Mouse (Mus musculus) liver, embryonic 15.5 days (tissue): ENCODE results near the gene Ddx4. TPM values are rescaled to one million over a fixed set of nuclear protein-coding genes. Genes with fewer than 3 reads are reported as not detected.
A peak's percentile ranks its signal among the peaks of the same experiment; 100 is the strongest.

Experiments
- ATAC-seq: fragments of 200-750 bp; cut with Nextera tagmentation; 2 replicates; pipeline ENCODE4 v1.8.0; 2017; ENCODE audit warnings: moderate number of reproducible peaks, mild to moderate bottlenecking, moderate library complexity; ENCODE audit not compliant: insufficient read depth
- H3K27ac ChIP-seq: fragments of 300-500 bp; sonication (generic); replicated peaks from 2 replicates; pipeline ENCODE4 v1.5.1; 2015; ENCODE audit warnings: mild to moderate bottlenecking, inconsistent platforms
- H3K27me3 ChIP-seq: fragments of 300-500 bp; sonication (generic); 2 replicates; pipeline ENCODE4 v1.6.1; 2015; ENCODE audit warnings: mild to moderate bottlenecking, inconsistent platforms
- H3K36me3 ChIP-seq: fragments of 300-500 bp; sonication (generic); replicated peaks from 2 replicates; pipeline ENCODE4 v1.6.1; 2015; ENCODE audit warnings: moderate library complexity, mild to moderate bottlenecking, inconsistent platforms
- H3K4me1 ChIP-seq: fragments of 300-500 bp; sonication (generic); replicated peaks from 2 replicates; pipeline ENCODE4 v1.6.1; 2015; ENCODE audit warnings: inconsistent platforms
- H3K4me2 ChIP-seq: fragments of 300-500 bp; sonication (generic); 2 replicates; pipeline ENCODE4 v1.6.1; 2015; ENCODE audit warnings: moderate library complexity, mild to moderate bottlenecking, inconsistent platforms
- H3K4me3 ChIP-seq: fragments of 300-500 bp; sonication (generic); replicated peaks from 2 replicates; pipeline ENCODE4 v1.5.1; 2015; ENCODE audit warnings: mild to moderate bottlenecking, inconsistent platforms
- H3K9ac ChIP-seq: fragments of 300-500 bp; sonication (generic); 2 replicates; pipeline ENCODE4 v1.6.1; 2015; ENCODE audit warnings: moderate library complexity, mild to moderate bottlenecking, inconsistent platforms
- H3K9me3 ChIP-seq: fragments of 300-500 bp; sonication (generic); replicated peaks from 2 replicates; pipeline ENCODE4 v1.6.1; 2016; ENCODE audit warnings: inconsistent platforms
- WGBS: fragments of 180-500 bp; shearing (Covaris S2); methylation state at CpG from one replicate; pipeline ENCODE4 v1.1.7; 2015; ENCODE audit warnings: mixed read lengths; ENCODE audit not compliant: insufficient replicate concordance; 5-methylcytosine and 5-hydroxymethylcytosine counted together
- polyA plus RNA-seq: library from polyadenylated mRNA; unstranded; fragments of >200 nt; fragmentation: Nextera tagmentation; extraction: Ambion mirVana; gene quantifications from 2 replicates; pipeline ENCODE4 v1.2.1, GENCODE M21; 2015

Ddx4 gene
- polyA plus RNA-seq, result 0.23 and 0.33 TPM in 2 replicates

GRCm38 (mm10) chr13:112652205-112652604 lies at the start of gene Ddx4:
Gene Ddx4, minus strand, starts transcription at chr13:112652475.
- no peak within 1 kb of the TSS for H3K4me3 ChIP-seq
- WGBS, result 80% methylated on average over 45 of the region's 45 CpGs
- H3K4me1 ChIP-seq, result no peaks in the 10 kb centered on the region
- no peaks in the 10 kb centered on the region for H3K36me3 ChIP-seq
- no peak within 1 kb of the TSS for H3K27ac ChIP-seq
- H3K27me3 ChIP-seq, result no peaks in the 10 kb centered on the region
- H3K9me3 ChIP-seq, result no peaks in the 10 kb centered on the region; the same call in 1 of the 2 replicates
- no peak for ATAC-seq
- no peak within 1 kb of the TSS for H3K4me2 ChIP-seq
- no peak within 1 kb of the TSS for H3K9ac ChIP-seq

DNA sequence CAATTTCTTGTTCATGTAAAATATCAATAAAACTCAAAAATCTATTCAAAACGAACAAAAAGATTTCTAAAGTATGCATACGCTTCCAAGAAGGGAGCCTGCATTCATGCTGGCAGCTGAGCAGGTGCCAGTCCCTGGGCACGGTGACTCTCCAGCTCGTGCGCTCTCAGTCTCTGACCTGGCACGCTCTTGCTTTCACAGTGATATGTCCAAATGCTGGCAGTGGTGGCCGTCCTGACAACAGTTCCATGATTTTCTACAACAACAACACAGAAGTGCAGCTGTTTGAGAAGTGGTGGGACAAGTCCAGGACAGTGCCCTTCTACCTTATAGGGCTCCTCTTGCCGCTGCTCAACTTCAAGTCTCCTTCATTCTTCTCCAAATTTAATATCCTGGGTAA lies 49.0 kb upstream of the Ddx4 start:
- Histone ChIP-seq H3K9ac (no peak overlapping the region), H3K4me2 (no peak overlapping the region), H3K27ac (no peak overlapping the region), H3K4me3 (no peak overlapping the region), H3K4me1 (no peaks in the 10 kb centered on the region), H3K36me3 (peaks cover 33% of the 10 kb centered on the region), H3K27me3 (no peaks in the 10 kb centered on the region), H3K9me3 (no peaks in the 10 kb centered on the region)
- ATAC-seq, result no peak
- WGBS, result 82% methylated on average over 8 of the region's 8 CpGs

DNA sequence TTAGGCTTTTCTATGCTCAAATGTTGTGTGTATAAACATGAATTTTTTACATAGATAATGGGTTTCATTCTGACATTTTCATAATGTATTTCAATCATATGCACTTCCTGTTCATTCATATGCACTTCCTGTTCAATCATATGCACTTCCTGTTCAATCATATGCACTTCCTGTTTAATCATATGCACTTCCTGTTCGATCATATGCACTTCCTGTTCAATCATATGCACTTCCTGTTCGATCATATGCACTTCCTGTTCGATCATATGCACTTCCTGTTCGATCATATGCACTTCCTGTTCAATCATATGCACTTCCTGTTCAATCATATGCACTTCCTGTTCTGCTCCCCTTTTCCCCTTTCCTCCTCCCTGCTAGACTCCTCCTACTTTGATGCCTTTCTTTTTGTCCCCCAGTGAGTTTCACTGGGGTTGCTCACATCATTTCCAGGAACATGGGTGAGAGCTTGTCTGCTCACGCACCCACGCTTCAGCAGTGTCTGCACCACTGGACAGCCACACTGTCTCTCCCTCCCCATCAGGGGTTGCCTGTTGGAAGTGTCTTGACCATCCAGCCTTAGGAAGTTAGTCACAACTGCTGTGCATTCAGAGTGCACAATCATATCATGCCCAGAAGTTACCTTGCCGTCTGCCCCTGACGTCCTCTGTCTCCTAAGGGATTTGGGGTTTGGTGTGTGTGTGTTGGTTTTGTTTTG lies 43.4 kb upstream of the Ddx4 start:
- no peak overlapping the region for H3K27ac ChIP-seq
- peaks cover 9% of the 10 kb centered on the region for H3K4me1 ChIP-seq
- no peaks in the 10 kb centered on the region for H3K9me3 ChIP-seq
- no peaks in the 10 kb centered on the region for H3K27me3 ChIP-seq
- H3K9ac ChIP-seq, result no peak overlapping the region
- no peak overlapping the region for H3K4me3 ChIP-seq
- no peak overlapping the region for H3K4me2 ChIP-seq
- H3K36me3 ChIP-seq, result peaks cover 41% of the 10 kb centered on the region
- 80% methylated on average over 8 of the region's 8 CpGs for WGBS
- no peak for ATAC-seq

DNA sequence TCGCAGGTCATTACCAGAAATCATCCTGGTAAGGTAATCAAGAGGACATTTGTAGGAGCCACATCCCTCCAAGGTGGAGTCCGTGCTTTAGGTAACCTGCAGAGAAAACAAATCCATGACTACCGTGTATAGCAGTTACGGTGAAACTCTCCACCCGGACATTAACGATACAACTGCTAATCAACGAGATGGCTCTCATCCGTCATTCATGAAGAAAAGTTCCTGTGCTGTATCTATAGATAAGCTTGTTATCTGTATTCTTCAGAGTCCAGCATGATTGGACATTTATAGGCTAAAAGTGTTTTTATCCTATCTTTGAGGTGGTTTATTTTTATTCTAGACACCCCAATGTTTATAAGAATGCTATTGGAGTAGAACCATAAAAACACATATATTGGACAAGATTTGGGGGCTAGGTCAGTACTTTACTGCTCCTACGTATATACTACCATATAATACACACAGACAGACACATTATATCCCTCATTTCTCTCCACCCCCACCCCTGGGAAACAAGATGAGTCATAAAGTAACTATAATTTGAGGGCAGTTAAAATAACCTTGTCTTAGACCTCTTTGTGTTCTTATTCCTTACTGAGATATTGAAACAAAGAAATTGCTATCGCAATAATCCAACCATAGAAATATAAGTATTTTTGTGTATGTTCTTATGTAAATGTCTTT lies 40.7 kb upstream of the Ddx4 start:
- H3K27ac ChIP-seq, result 0 out of 2 replicates have a peak overlapping the region, but pooled peaks have one; percentile 19
- peak; percentile 83 for ATAC-seq
- H3K27me3 ChIP-seq, result no peaks in the 10 kb centered on the region
- H3K36me3 ChIP-seq, result peaks cover 27% of the 10 kb centered on the region
- peaks cover 9% of the 10 kb centered on the region for H3K4me1 ChIP-seq
- 41% methylated on average over 10 of the region's 10 CpGs for WGBS
- H3K4me2 ChIP-seq, result no peak overlapping the region
- H3K9ac ChIP-seq, result no peak overlapping the region
- no peak overlapping the region for H3K4me3 ChIP-seq
- no peaks in the 10 kb centered on the region for H3K9me3 ChIP-seq

- no peaks in the 10 kb centered on the region for H3K27me3 ChIP-seq
- H3K4me3 ChIP-seq, result no peak overlapping the region
- H3K9me3 ChIP-seq, result no peaks in the 10 kb centered on the region
- no peak overlapping the region for H3K9ac ChIP-seq
- 0 out of 2 replicates have a peak, but pooled peaks have one; percentile 24 for ATAC-seq
- peaks cover 11% of the 10 kb centered on the region for H3K36me3 ChIP-seq
- no peak overlapping the region for H3K4me2 ChIP-seq
- peak overlapping the region; percentile 34; the same call in 1 of the 2 replicates for H3K27ac ChIP-seq
- peaks cover 5% of the 10 kb centered on the region for H3K4me1 ChIP-seq
- WGBS, result 36% methylated on average over 2 of the region's 2 CpGs
Measured at GRCm38 (mm10) chr13:112686155-112686554, 33.9 kb upstream of the Ddx4 start.

GRCm38 (mm10) chr13:112683970-112684369 lies 31.7 kb upstream of the Ddx4 start:
- 80% methylated on average over 6 of the region's 6 CpGs for WGBS
- peaks cover 4% of the 10 kb centered on the region; the same call in 1 of the 2 replicates for H3K36me3 ChIP-seq
- no peak for ATAC-seq
- H3K4me1 ChIP-seq, result peaks cover 5% of the 10 kb centered on the region
- H3K4me2 ChIP-seq, result no peak overlapping the region
- H3K27ac ChIP-seq, result no peak overlapping the region
- no peaks in the 10 kb centered on the region for H3K9me3 ChIP-seq
- no peaks in the 10 kb centered on the region for H3K27me3 ChIP-seq
- H3K9ac ChIP-seq, result no peak overlapping the region
- no peak overlapping the region for H3K4me3 ChIP-seq

DNA sequence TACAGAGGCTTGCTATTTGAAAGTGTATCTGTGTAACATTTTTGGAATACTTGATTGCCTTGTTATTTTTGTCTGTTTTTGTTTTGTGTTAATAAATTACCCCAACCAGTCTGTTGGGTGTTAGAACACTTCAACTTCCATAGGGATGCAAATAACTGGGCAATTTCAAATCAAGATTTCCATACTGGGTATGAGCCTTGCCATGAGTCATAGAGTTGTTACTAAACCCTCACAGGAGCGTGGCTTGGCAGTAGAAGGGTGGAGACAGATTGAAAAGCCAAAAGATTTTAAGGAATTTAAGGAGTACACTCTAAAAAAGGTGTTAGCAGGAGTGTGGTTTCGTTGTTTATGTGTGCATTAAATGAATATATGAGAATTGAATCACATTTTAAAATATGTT lies 31.0 kb upstream of the Ddx4 start:
- no peak overlapping the region for H3K4me3 ChIP-seq
- H3K27ac ChIP-seq, result no peak overlapping the region
- peaks cover 9% of the 10 kb centered on the region for H3K36me3 ChIP-seq
- H3K9ac ChIP-seq, result no peak overlapping the region
- H3K4me2 ChIP-seq, result no peak overlapping the region
- ATAC-seq, result no peak
- no peaks in the 10 kb centered on the region for H3K27me3 ChIP-seq
- H3K4me1 ChIP-seq, result peaks cover 5% of the 10 kb centered on the region
- H3K9me3 ChIP-seq, result no peaks in the 10 kb centered on the region
- WGBS, result 78% methylated on average over 2 of the region's 2 CpGs

- no peak overlapping the region for H3K9ac ChIP-seq
- H3K4me2 ChIP-seq, result no peak overlapping the region
- H3K4me1 ChIP-seq, result peaks cover 11% of the 10 kb centered on the region
- WGBS, result 80% methylated on average over 4 of the region's 4 CpGs
- no peaks in the 10 kb centered on the region for H3K9me3 ChIP-seq
- H3K27ac ChIP-seq, result no peak overlapping the region
- H3K36me3 ChIP-seq, result peaks cover 15% of the 10 kb centered on the region
- no peak overlapping the region for H3K4me3 ChIP-seq
- H3K27me3 ChIP-seq, result no peaks in the 10 kb centered on the region
- ATAC-seq, result peak; percentile 43; the same call in 1 of the 2 replicates
Measured at GRCm38 (mm10) chr13:112678154-112678553, 25.9 kb upstream of the Ddx4 start.

GRCm38 (mm10) chr13:112673899-112674447 lies 21.7 kb upstream of the Ddx4 start:
- H3K4me2 ChIP-seq, result no peak overlapping the region

GRCm38 (mm10) chr13:112672797-112673196 lies 20.5 kb upstream of the Ddx4 start:
- ATAC-seq, result peak; percentile 77
- Histone ChIP-seq H3K36me3 (peaks cover 29% of the 10 kb centered on the region), H3K4me2 (no peak overlapping the region), H3K4me1 (peaks cover 32% of the 10 kb centered on the region), H3K27ac (peak overlapping the region; percentile 49), H3K27me3 (no peaks in the 10 kb centered on the region), H3K4me3 (no peak overlapping the region), H3K9me3 (no peaks in the 10 kb centered on the region), H3K9ac (no peak overlapping the region)
- WGBS, result 25% methylated on average over 6 of the region's 6 CpGs

More at GRCm38 (mm10) chr13:112673899-112674447, 21.7 kb upstream of the Ddx4 start:
- 15% methylated on average over 9 of the region's 9 CpGs for WGBS
- peaks cover 32% of the 10 kb centered on the region for H3K4me1 ChIP-seq
- no peak overlapping the region for H3K4me3 ChIP-seq
- H3K36me3 ChIP-seq, result peaks cover 38% of the 10 kb centered on the region
- H3K9ac ChIP-seq, result no peak overlapping the region
- no peaks in the 10 kb centered on the region for H3K9me3 ChIP-seq
- no peak overlapping the region for H3K27ac ChIP-seq
- H3K27me3 ChIP-seq, result no peaks in the 10 kb centered on the region
- ATAC-seq, result peak; percentile 51; the same call in 1 of the 2 replicates

GRCm38 (mm10) chr13:112671708-112672107 lies 19.4 kb upstream of the Ddx4 start:
- Histone ChIP-seq H3K9me3 (no peaks in the 10 kb centered on the region), H3K27ac (no peak overlapping the region), H3K36me3 (peaks cover 27% of the 10 kb centered on the region), H3K4me3 (no peak overlapping the region), H3K4me1 (peaks cover 32% of the 10 kb centered on the region), H3K9ac (no peak overlapping the region), H3K4me2 (no peak overlapping the region), H3K27me3 (no peaks in the 10 kb centered on the region)
- WGBS, result 55% methylated on average over 13 of the region's 13 CpGs
- no peak for ATAC-seq
